Mouse (Mus musculus): ENCODE results near the gene B3gnt4. TPM values are rescaled to one million over a fixed set of nuclear protein-coding genes. Genes with fewer than 3 reads are reported as not detected.
A peak's percentile ranks its signal among the peaks of the same experiment; 100 is the strongest.

B3gnt4 gene
- polyA plus RNA-seq, 2 experiments = 0.34 to 1.8 TPM

DNA sequence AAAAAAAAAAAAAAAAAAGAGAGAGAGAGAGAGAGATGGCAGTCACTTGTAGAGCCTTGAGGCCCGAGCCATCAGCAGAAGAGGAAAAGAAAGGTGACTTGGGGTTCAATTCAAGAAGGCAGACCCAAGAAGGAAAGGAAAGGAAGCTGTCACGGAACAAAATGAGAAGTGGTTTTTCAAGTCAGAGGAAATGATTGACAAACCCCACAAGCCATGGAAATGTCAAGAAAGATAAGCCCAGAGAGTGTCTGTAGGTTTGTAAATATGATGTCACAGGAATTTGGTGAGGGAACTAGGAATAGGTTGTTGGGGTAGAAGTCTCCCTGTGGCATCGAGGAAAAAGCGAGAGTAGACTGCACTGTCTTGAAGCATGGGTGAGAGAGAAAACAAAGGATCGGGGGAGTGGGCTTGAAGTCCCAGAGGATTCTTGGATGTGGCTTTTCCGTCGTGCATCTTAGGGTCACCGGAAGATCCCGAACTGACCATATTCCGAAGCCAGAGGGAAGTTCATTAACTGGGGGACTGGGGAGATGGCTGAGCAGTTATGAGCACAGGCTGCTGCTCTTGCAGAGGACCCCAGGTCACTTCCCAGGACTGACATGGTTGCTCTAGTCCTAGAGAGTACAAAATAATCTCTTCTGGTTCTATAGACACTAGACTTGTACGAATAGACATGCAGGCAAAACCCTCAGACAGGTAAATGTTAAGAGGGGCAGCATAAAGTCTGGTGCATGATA, 22.4 kb upstream of the B3gnt4 start:
- H3K9me3 ChIP-seq (ENCODE audit: control insufficient read depth, low read length) = no peaks in the 10 kb centered on the region
- H3K4me1 ChIP-seq (ENCODE audit: control insufficient read depth, insufficient read depth, low read length) = no peaks in the 10 kb centered on the region; the same call in 1 of the 2 replicates
- no peak overlapping the region for H3K27ac ChIP-seq (replicated peaks; ENCODE audit: low read depth, low read length)
- no peak overlapping the region for H3K4me3 ChIP-seq (replicated peaks; ENCODE audit: low read length)
- no peak overlapping the region for H3K9ac ChIP-seq (ENCODE audit: low read depth, low read length, severe bottlenecking)
- 83% methylated on average over 11 of the region's 11 CpGs for WGBS
- DNase-seq (ENCODE audit: low spot score) (no peak), ATAC-seq (ENCODE audit: low FRiP score, low read depth) (no peak)
- H3K4me2 ChIP-seq (replicated peaks; ENCODE audit: low read depth, low read length, severe bottlenecking) = no peak overlapping the region
- no peaks in the 10 kb centered on the region for H3K36me3 ChIP-seq (ENCODE audit: control insufficient read depth, insufficient read depth, low read length)
- H3K27me3 ChIP-seq (ENCODE audit: control insufficient read depth, insufficient read depth, low read length) = no peaks in the 10 kb centered on the region
- no peak for TF ChIP-seq POLR2A (IDR thresholded peaks at IDR 0.05; ENCODE audit: borderline replicate concordance, extremely low read depth, insufficient read depth, insufficient read length)

DNA sequence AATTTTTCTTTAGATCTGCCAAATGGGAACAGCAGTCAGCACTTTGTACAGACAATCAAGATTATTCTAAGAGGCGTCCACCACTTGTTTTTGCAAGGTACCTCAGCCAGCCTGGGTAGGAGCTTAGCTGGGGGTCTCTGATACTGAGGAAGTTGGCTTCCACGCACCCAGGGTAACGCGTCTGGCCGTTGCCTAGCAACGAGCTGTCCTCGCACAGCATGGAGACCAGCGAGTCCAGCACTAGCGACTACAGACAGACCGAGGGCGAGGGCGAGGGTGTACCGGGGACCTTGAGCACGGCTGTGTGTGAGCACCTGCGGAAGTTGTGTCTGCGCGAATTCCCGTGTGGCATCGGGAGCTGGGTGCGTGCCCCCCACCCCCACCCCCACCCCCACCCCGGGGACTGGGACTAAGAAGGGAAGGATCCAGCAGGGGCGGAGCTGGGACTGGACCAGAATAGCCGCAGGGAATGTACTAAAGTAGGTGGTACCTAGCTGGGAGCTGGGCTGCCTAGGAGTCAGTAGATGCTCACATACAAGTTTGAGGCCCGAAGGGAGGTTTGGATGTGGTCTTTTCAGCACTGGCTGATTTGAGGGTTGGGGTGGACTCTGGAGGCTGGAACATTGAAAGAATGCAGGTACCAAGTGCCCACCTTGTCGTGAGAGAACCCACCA, 21.0 kb upstream of the B3gnt4 start, which contains the start of the genes Lrrc43 and Il31:
TSS of gene Lrrc43 (plus strand) at position 194 of the 674 bp plus-strand sequence.
TSS of gene Il31 (minus strand) at position 378 of the 674 bp plus-strand sequence.
- Histone ChIP-seq H3K9ac (ENCODE audit: low read depth, low read length, severe bottlenecking) (peak within 1 kb of the TSS; percentile 36; the same call in 1 of the 2 replicates), H3K36me3 (ENCODE audit: control insufficient read depth, insufficient read depth, low read length) (no peaks in the 10 kb centered on the region), H3K4me2 (replicated peaks; ENCODE audit: low read depth, low read length, severe bottlenecking) (peak within 1 kb of the TSS; percentile 28; the same call in 1 of the 2 replicates), H3K27ac (replicated peaks; ENCODE audit: low read depth, low read length) (no peak within 1 kb of the TSS), H3K4me3 (replicated peaks; ENCODE audit: low read length) (no peak within 1 kb of the TSS), H3K9me3 (ENCODE audit: control insufficient read depth, low read length) (no peaks in the 10 kb centered on the region), H3K27me3 (ENCODE audit: control insufficient read depth, insufficient read depth, low read length) (no peaks in the 10 kb centered on the region), H3K4me1 (ENCODE audit: control insufficient read depth, insufficient read depth, low read length) (no peaks in the 10 kb centered on the region; the same call in 1 of the 2 replicates)
- 11% methylated on average over 25 of the region's 25 CpGs for WGBS
- no peak for ATAC-seq (ENCODE audit: low FRiP score, low read depth)
- no peak for TF ChIP-seq POLR2A (IDR thresholded peaks at IDR 0.05; ENCODE audit: borderline replicate concordance, extremely low read depth, insufficient read depth, insufficient read length)
- DNase-seq (ENCODE audit: low spot score) = no peak

DNA sequence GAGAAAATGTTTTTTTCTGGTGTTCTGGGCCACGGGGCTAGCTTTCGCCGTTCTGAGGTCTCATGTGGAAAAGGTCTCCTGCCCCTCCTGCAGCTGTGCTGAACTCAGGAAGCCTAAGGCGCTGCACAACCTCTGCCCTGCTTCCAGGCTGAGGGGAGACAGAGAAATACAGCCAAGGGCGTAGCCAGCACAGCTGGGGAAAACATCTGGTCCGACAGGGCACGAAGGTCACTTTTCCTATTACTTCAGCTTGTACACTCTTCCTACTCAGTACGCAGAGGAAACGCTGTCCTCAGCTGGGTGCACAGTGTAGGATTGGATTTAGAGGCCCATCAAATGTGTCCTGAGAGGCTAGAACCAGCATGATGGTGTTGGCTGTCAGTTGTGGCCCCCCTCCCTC, 20.3 kb upstream of the B3gnt4 start:
- Histone ChIP-seq H3K27me3 (ENCODE audit: control insufficient read depth, insufficient read depth, low read length) (no peaks in the 10 kb centered on the region), H3K4me1 (ENCODE audit: control insufficient read depth, insufficient read depth, low read length) (no peaks in the 10 kb centered on the region; the same call in 1 of the 2 replicates), H3K9me3 (ENCODE audit: control insufficient read depth, low read length) (no peaks in the 10 kb centered on the region), H3K4me3 (replicated peaks; ENCODE audit: low read length) (no peak overlapping the region), H3K36me3 (ENCODE audit: control insufficient read depth, insufficient read depth, low read length) (no peaks in the 10 kb centered on the region), H3K9ac (ENCODE audit: low read depth, low read length, severe bottlenecking) (no peak overlapping the region), H3K4me2 (replicated peaks; ENCODE audit: low read depth, low read length, severe bottlenecking) (no peak overlapping the region), H3K27ac (replicated peaks; ENCODE audit: low read depth, low read length) (no peak overlapping the region)
- 34% methylated on average over 9 of the region's 9 CpGs for WGBS
- TF ChIP-seq POLR2A (IDR thresholded peaks at IDR 0.05; ENCODE audit: borderline replicate concordance, extremely low read depth, insufficient read depth, insufficient read length) = no peak
- no peak for ATAC-seq (ENCODE audit: low FRiP score, low read depth)
- no peak for DNase-seq (ENCODE audit: low spot score)

DNA sequence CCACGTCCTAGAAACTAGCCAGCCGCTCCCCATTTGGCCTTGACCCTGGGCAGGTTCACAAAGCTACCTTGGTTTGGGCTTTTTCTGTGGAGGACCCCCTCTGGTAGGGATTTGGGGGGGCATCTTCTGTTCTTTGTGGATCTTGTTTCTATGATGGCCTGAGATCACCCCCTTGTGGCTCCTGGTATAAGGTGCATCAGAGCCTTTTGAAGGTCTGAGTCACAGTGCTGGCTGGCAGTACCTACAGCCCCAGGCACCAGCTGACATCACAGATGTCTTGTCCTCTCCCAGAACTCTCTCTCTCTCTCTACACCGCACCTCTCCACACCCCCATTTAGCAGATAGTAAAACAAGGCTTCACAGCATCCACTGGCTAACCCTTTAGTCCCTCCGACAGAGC, 10.5 kb upstream of the B3gnt4 start:
- no peak for TF ChIP-seq POLR2A (IDR thresholded peaks at IDR 0.05; ENCODE audit: borderline replicate concordance, extremely low read depth, insufficient read depth, insufficient read length)
- 35% methylated on average over 4 of the region's 4 CpGs for WGBS
- Histone ChIP-seq H3K4me1 (ENCODE audit: control insufficient read depth, insufficient read depth, low read length) (0 out of 2 replicates have a peak, but pooled peaks cover 3% of the 10 kb centered on the region), H3K27ac (replicated peaks; ENCODE audit: low read depth, low read length) (no peak overlapping the region), H3K27me3 (ENCODE audit: control insufficient read depth, insufficient read depth, low read length) (no peaks in the 10 kb centered on the region), H3K9ac (ENCODE audit: low read depth, low read length, severe bottlenecking) (no peak overlapping the region), H3K9me3 (ENCODE audit: control insufficient read depth, low read length) (no peaks in the 10 kb centered on the region), H3K4me3 (replicated peaks; ENCODE audit: low read length) (no peak overlapping the region), H3K36me3 (ENCODE audit: control insufficient read depth, insufficient read depth, low read length) (no peaks in the 10 kb centered on the region), H3K4me2 (replicated peaks; ENCODE audit: low read depth, low read length, severe bottlenecking) (no peak overlapping the region)
- ATAC-seq (ENCODE audit: low FRiP score, low read depth) (no peak), DNase-seq (ENCODE audit: low spot score) (no peak)

DNA sequence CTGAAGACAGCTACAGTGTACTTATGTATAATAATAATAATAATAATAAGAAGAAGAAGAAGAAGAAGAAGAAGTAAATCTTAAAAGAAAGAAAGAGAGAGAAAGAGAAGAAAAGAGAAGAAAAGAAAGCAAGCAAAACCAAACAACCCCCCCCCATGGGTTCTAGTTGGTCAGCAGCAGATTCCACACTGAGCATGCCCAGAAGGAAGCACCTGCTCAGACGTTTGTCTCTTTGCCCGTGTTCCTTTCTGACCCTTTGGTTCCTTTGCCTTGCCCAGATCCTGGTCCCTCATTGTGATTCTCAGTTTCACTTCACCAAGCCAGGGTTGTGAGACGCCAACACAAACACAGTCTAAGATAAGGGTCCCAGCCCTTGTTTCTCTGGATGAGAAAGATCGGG, 8.3 kb upstream of the B3gnt4 start:
- WGBS = 85% methylated on average over 4 of the region's 4 CpGs
- Histone ChIP-seq H3K4me3 (replicated peaks; ENCODE audit: low read length) (no peak overlapping the region), H3K4me1 (ENCODE audit: control insufficient read depth, insufficient read depth, low read length) (0 out of 2 replicates have a peak, but pooled peaks cover 3% of the 10 kb centered on the region)

More for the DNA sequence above, 8.3 kb upstream of the B3gnt4 start:
- Histone ChIP-seq H3K4me2 (replicated peaks; ENCODE audit: low read depth, low read length, severe bottlenecking) (no peak overlapping the region), H3K9ac (ENCODE audit: low read depth, low read length, severe bottlenecking) (no peak overlapping the region), H3K9me3 (ENCODE audit: control insufficient read depth, low read length) (no peaks in the 10 kb centered on the region), H3K27me3 (ENCODE audit: control insufficient read depth, insufficient read depth, low read length) (no peaks in the 10 kb centered on the region), H3K27ac (replicated peaks; ENCODE audit: low read depth, low read length) (no peak overlapping the region), H3K36me3 (ENCODE audit: control insufficient read depth, insufficient read depth, low read length) (no peaks in the 10 kb centered on the region)
- DNase-seq (ENCODE audit: low spot score) = no peak
- ATAC-seq (ENCODE audit: low FRiP score, low read depth) = no peak
- no peak for TF ChIP-seq POLR2A (IDR thresholded peaks at IDR 0.05; ENCODE audit: borderline replicate concordance, extremely low read depth, insufficient read depth, insufficient read length)
